In genomic region chr3:146206635-146207034, GRCm38 (mm10) we compare ENCODE assay signal across 26 mouse cellular contexts. TPM values are rescaled to one million over a fixed set of nuclear protein-coding genes. Genes with fewer than 3 reads are reported as not detected.
DNase-seq lines count a peak whose midpoint lies in the region; ATAC-seq and TF ChIP-seq lines count a peak whose summit lies in the region.
"Had no signal": no experiment of that assay in that cellular context is flagged by ENCODE, and none has a peak within 500 bp of the region (broad histone marks: within the 10 kb centered on the region; RNA-seq: fewer than 3 reads in every experiment).

No protein-coding gene starts in this region.

- no peaks in the 10 kb centered on the region for H3K36me3 ChIP-seq in intestine, embryonic 15.5 days
- H3K36me3 ChIP-seq in intestine, postnatal 0 days (ENCODE audit: control insufficient read depth, insufficient read depth): no peaks in the 10 kb centered on the region
- no peaks in the 10 kb centered on the region for H3K36me3 ChIP-seq in stomach, postnatal 0 days (ENCODE audit: control insufficient read depth, insufficient read depth, low read length)
- H3K36me3 ChIP-seq: embryonic facial prominence, embryonic 13.5 days; embryonic facial prominence, embryonic 15.5 days; forebrain, embryonic 10.5 days; forebrain, embryonic 12.5 days; G1E had no signal

- H3K4me3 ChIP-seq in intestine, embryonic 15.5 days (replicated peaks): no peak overlapping the region
- H3K4me3 ChIP-seq in intestine, postnatal 0 days (ENCODE audit: low read depth, low read length): no peak overlapping the region
- no peak overlapping the region for H3K4me3 ChIP-seq in stomach, postnatal 0 days (ENCODE audit: low read depth, low read length)
- H3K4me3 ChIP-seq: embryonic facial prominence, embryonic 13.5 days; embryonic facial prominence, embryonic 15.5 days; erythroblast, embryonic 14.5 days; forebrain, embryonic 10.5 days; forebrain, embryonic 12.5 days had no signal

- 82% methylated on average over 2 of the region's 2 CpGs for WGBS in intestine, embryonic 15.5 days
- WGBS in intestine, postnatal 0 days: 60% methylated on average over 2 of the region's 2 CpGs
- 80% methylated on average over 2 of the region's 2 CpGs for WGBS in stomach, postnatal 0 days

- no peaks in the 10 kb centered on the region for H3K27me3 ChIP-seq in intestine, embryonic 15.5 days (replicated peaks)
- H3K27me3 ChIP-seq in intestine, postnatal 0 days (replicated peaks; ENCODE audit: control insufficient read depth, insufficient read depth, low read length): no peaks in the 10 kb centered on the region
- H3K27me3 ChIP-seq in stomach, postnatal 0 days (ENCODE audit: control insufficient read depth, insufficient read depth, low read length): no peaks in the 10 kb centered on the region
- H3K27me3 ChIP-seq: embryonic facial prominence, embryonic 15.5 days; forebrain, embryonic 12.5 days; Patski had no signal

- TF ChIP-seq CTCF in intestine, postnatal 0 days (IDR thresholded peaks at IDR 0.05; ENCODE audit: low read depth): no peak
- no peak for TF ChIP-seq CTCF in stomach, postnatal 0 days (IDR thresholded peaks at IDR 0.05; ENCODE audit: low read depth)

- H3K27ac ChIP-seq in intestine, embryonic 15.5 days: no peak overlapping the region
- H3K27ac ChIP-seq in intestine, postnatal 0 days (ENCODE audit: low read depth, low read length): no peak overlapping the region
- no peak overlapping the region for H3K27ac ChIP-seq in stomach, postnatal 0 days (replicated peaks)
- H3K27ac ChIP-seq: embryonic facial prominence, embryonic 13.5 days; embryonic facial prominence, embryonic 15.5 days; forebrain, embryonic 10.5 days; forebrain, embryonic 12.5 days had no signal

- ATAC-seq in intestine, embryonic 15.5 days: peak; percentile 54; the same call in 1 of the 2 replicates
- ATAC-seq in intestine, postnatal 0 days: peak; percentile 62
- ATAC-seq in stomach, postnatal 0 days (ENCODE audit: low FRiP score, low TSS enrichment): peak; percentile 77
- no peak for ATAC-seq in activated CD4-positive, CD25-positive, alpha-beta regulatory T cell, adult 4 months
- ATAC-seq: CD4-positive, CD25-positive, alpha-beta regulatory T cell, adult 4 months; forebrain, embryonic 14.5 days; forebrain, embryonic 16.5 days; Patski had no signal

- no peaks in the 10 kb centered on the region for H3K9me3 ChIP-seq in intestine, embryonic 15.5 days
- H3K9me3 ChIP-seq in intestine, postnatal 0 days (ENCODE audit: control insufficient read depth): no peaks in the 10 kb centered on the region
- H3K9me3 ChIP-seq in stomach, postnatal 0 days (ENCODE audit: control insufficient read depth, low read length): no peaks in the 10 kb centered on the region
- H3K9me3 ChIP-seq: embryonic facial prominence, embryonic 13.5 days; embryonic facial prominence, embryonic 15.5 days; forebrain, embryonic 10.5 days; forebrain, embryonic 12.5 days; G1E had no signal

- no peak overlapping the region for H3K4me2 ChIP-seq in intestine, embryonic 15.5 days (replicated peaks)
- H3K4me2 ChIP-seq in intestine, postnatal 0 days (replicated peaks; ENCODE audit: low read depth): no peak overlapping the region
- H3K4me2 ChIP-seq in stomach, postnatal 0 days (replicated peaks; ENCODE audit: low read depth): no peak overlapping the region
- H3K4me2 ChIP-seq: embryonic facial prominence, embryonic 13.5 days; embryonic facial prominence, embryonic 15.5 days; forebrain, embryonic 12.5 days had no signal

- peak; percentile 71 for DNase-seq in stomach, postnatal 0 days (ENCODE audit: low spot score)
- no peak for DNase-seq in frontal cortex, adult 2 months (ENCODE audit: extremely low spot score in 1 of 2, low spot score in 1 of 2)
- DNase-seq: adrenal gland, adult 2 months; adrenal gland, postnatal 10 days; adrenal gland, postnatal 25 days; B cell, adult 2 months; cerebellum, adult 11 months; cerebellum, adult 18-20 months; cerebellum, adult 8-10 months; cerebellum, adult 9-11 months; cerebellum, postnatal 14 days; cerebellum, postnatal 36 days; embryo, embryonic 11 days had no signal

- no peak overlapping the region for H3K9ac ChIP-seq in intestine, embryonic 15.5 days
- no peak overlapping the region for H3K9ac ChIP-seq in intestine, postnatal 0 days (ENCODE audit: low read depth, low read length)
- H3K9ac ChIP-seq in stomach, postnatal 0 days (ENCODE audit: low read length): no peak overlapping the region
- H3K9ac ChIP-seq: embryonic facial prominence, embryonic 13.5 days; embryonic facial prominence, embryonic 15.5 days; forebrain, embryonic 12.5 days had no signal

- TF ChIP-seq EP300 in stomach, postnatal 0 days (optimal IDR thresholded peaks at IDR 0.05): no peak

- no peaks in the 10 kb centered on the region for H3K4me1 ChIP-seq in intestine, embryonic 15.5 days (replicated peaks)
- H3K4me1 ChIP-seq in intestine, postnatal 0 days (replicated peaks; ENCODE audit: control insufficient read depth, insufficient read depth, low read length): no peaks in the 10 kb centered on the region
- no peaks in the 10 kb centered on the region for H3K4me1 ChIP-seq in stomach, postnatal 0 days (replicated peaks; ENCODE audit: control insufficient read depth, insufficient read depth)
- H3K4me1 ChIP-seq: embryonic facial prominence, embryonic 13.5 days; embryonic facial prominence, embryonic 15.5 days; forebrain, embryonic 10.5 days; forebrain, embryonic 12.5 days had no signal

RNA-seq across cellular contexts. Expression of gene Lpar3, which starts 14.1 kb away (rescaled TPM):
- 1.8 and 1.9 TPM in 2 replicates for polyA plus RNA-seq in intestine, embryonic 15.5 days (2015; fragmentation: Nextera tagmentation; extraction: Ambion mirVana)
- polyA plus RNA-seq in intestine, postnatal 0 days (2015; fragmentation: Nextera tagmentation; extraction: Ambion mirVana): 10.7 TPM in 2 replicates
- polyA plus RNA-seq in stomach, postnatal 0 days (2015; fragmentation: Nextera tagmentation; extraction: Ambion mirVana): 0.38 and 0.53 TPM in 2 replicates
- polyA plus RNA-seq in activated CD4-positive, CD25-positive, alpha-beta regulatory T cell, adult 4 months (2017; shearing (Covaris generic)): not detected
- polyA plus RNA-seq in frontal cortex, adult 2 months (2012; rRNA removed): 1.3 and 1.7 TPM in 2 replicates
- polyA plus RNA-seq: CD4-positive, CD25-positive, alpha-beta regulatory T cell, adult 4 months; G1E had no signal

RNA-seq across cellular contexts. Expression of gene Mcoln2, which starts 57.0 kb away (rescaled TPM):
- 7.9 and 8.3 TPM in 2 replicates for polyA plus RNA-seq in intestine, embryonic 15.5 days (2015; fragmentation: Nextera tagmentation; extraction: Ambion mirVana)
- 6.4 TPM in 2 replicates for polyA plus RNA-seq in intestine, postnatal 0 days (2015; fragmentation: Nextera tagmentation; extraction: Ambion mirVana)
- polyA plus RNA-seq in stomach, postnatal 0 days (2015; fragmentation: Nextera tagmentation; extraction: Ambion mirVana): 1.9 TPM in 2 replicates
- polyA plus RNA-seq in activated CD4-positive, CD25-positive, alpha-beta regulatory T cell, adult 4 months (2017; shearing (Covaris generic)): 10 to 100 TPM in 1 of 2 experiments, 1 to 10 TPM in 1; 5.6 to 11.7 TPM
- not detected in 2 replicates for polyA plus RNA-seq in frontal cortex, adult 2 months (2012; rRNA removed)
- polyA plus RNA-seq: adrenal gland, adult 2 months; erythroblast, embryonic 14.5 days; forebrain, embryonic 16.5 days; G1E had no signal
